8 mouse cellular contexts compared by ENCODE assay signal in the genomic region with DNA sequence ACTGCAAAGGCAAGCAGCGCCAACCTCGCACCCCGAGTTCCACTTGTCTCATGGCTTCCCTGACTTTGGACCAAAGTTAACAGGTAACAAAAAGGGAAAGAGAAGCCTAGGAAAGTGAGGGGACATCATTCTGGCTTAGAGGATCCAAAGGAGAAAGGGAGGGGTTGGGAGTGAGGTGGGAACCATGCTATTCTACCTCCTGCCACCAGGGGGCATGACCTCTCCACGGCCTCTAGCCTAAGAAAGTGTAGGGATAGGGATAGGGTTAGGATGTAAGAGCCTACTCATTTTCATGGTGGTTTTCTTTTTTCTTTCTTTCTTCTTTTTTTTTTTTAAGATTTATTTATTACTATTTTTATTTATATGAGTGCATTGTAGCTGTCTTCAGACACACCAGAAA. TPM values are rescaled to one million over a fixed set of nuclear protein-coding genes. Genes with fewer than 3 reads are reported as not detected.
DNase-seq lines count a peak whose midpoint lies in the region; ATAC-seq lines count a peak whose summit lies in the region.

No protein-coding gene starts in this region.

- H3K27me3 ChIP-seq in intestine, embryonic 16.5 days (replicated peaks; ENCODE audit: control insufficient read depth, insufficient read depth, low read length), result no peaks in the 10 kb centered on the region
- H3K27me3 ChIP-seq in neural tube, embryonic 11.5 days (ENCODE audit: control insufficient read depth, insufficient read depth, low read length), result no peaks in the 10 kb centered on the region

- 0 out of 2 replicates have a peak, but pooled peaks cover 2% of the 10 kb centered on the region for H3K4me1 ChIP-seq in intestine, embryonic 16.5 days (ENCODE audit: control insufficient read depth, insufficient read depth, low read length)
- no peaks in the 10 kb centered on the region for H3K4me1 ChIP-seq in neural tube, embryonic 11.5 days (ENCODE audit: control insufficient read depth, insufficient read depth, low read length)

- no peak overlapping the region for H3K4me3 ChIP-seq in intestine, embryonic 16.5 days (ENCODE audit: low read length)
- no peak overlapping the region for H3K4me3 ChIP-seq in neural tube, embryonic 11.5 days (ENCODE audit: low read depth, low read length)

- no peak for DNase-seq in frontal cortex, postnatal 14 days (ENCODE audit: low spot score in 2 of 2)
- peak; percentile 36 to 39 for DNase-seq in right cerebral cortex, adult 2 months (ENCODE audit: low spot score in 2 of 2)
- no peak for DNase-seq in right cerebral cortex, postnatal 10 days (ENCODE audit: low spot score in 2 of 2)
- peak; percentile 75 to 81 for DNase-seq in cerebellum, postnatal 10 days
- DNase-seq in neural tube, embryonic 11.5 days (ENCODE audit: low spot score), result peak; percentile 33
- DNase-seq in yolk sac, embryonic 10.5 days (ENCODE audit: low spot score), result no peak

- H3K36me3 ChIP-seq in intestine, embryonic 16.5 days (ENCODE audit: control insufficient read depth, insufficient read depth, low read length), result peaks cover 25% of the 10 kb centered on the region
- H3K36me3 ChIP-seq in neural tube, embryonic 11.5 days (ENCODE audit: control insufficient read depth, insufficient read depth, low read length), result peaks cover 31% of the 10 kb centered on the region

- WGBS in intestine, embryonic 16.5 days, result 75% methylated on average over 4 of the region's 4 CpGs
- 83% methylated on average over 4 of the region's 4 CpGs for WGBS in neural tube, embryonic 11.5 days

- peak; percentile 42; the same call in 1 of the 2 replicates for ATAC-seq in frontal cortex, adult (ENCODE audit: low TSS enrichment)
- ATAC-seq in intestine, embryonic 16.5 days, result peak; percentile 51
- no peak for ATAC-seq in neural tube, embryonic 11.5 days (ENCODE audit: insufficient read depth, low FRiP score, low TSS enrichment)

- no peak overlapping the region for H3K9ac ChIP-seq in intestine, embryonic 16.5 days (ENCODE audit: low read depth, low read length)
- H3K9ac ChIP-seq in neural tube, embryonic 11.5 days (ENCODE audit: low read length), result no peak overlapping the region

- no peaks in the 10 kb centered on the region for H3K9me3 ChIP-seq in intestine, embryonic 16.5 days (ENCODE audit: control insufficient read depth, low read length)
- no peaks in the 10 kb centered on the region for H3K9me3 ChIP-seq in neural tube, embryonic 11.5 days (ENCODE audit: control insufficient read depth, low read length)

- H3K27ac ChIP-seq in intestine, embryonic 16.5 days (ENCODE audit: low read length), result no peak overlapping the region
- H3K27ac ChIP-seq in neural tube, embryonic 11.5 days (ENCODE audit: low read depth, low read length), result no peak overlapping the region

- no peak overlapping the region for H3K4me2 ChIP-seq in intestine, embryonic 16.5 days (ENCODE audit: low read depth, low read length)
- no peak overlapping the region for H3K4me2 ChIP-seq in neural tube, embryonic 11.5 days (ENCODE audit: low read depth)

RNA-seq across cellular contexts. Expression of a gene that starts 8.5 kb away (rescaled TPM):
- 48.1 and 50.9 TPM in 2 replicates for polyA plus RNA-seq in intestine, embryonic 16.5 days (2015; fragmentation: Nextera tagmentation; extraction: Ambion mirVana)
- polyA plus RNA-seq in neural tube, embryonic 11.5 days (2014; fragmentation: Nextera tagmentation; extraction: Ambion mirVana), result 11.2 and 11.3 TPM in 2 replicates

RNA-seq across cellular contexts. Expression of a gene that starts 30.0 kb away (rescaled TPM):
- polyA plus RNA-seq in intestine, embryonic 16.5 days (2015; fragmentation: Nextera tagmentation; extraction: Ambion mirVana), result 153 and 156 TPM in 2 replicates
- 176 and 182 TPM in 2 replicates for polyA plus RNA-seq in neural tube, embryonic 11.5 days (2014; fragmentation: Nextera tagmentation; extraction: Ambion mirVana)

RNA-seq across cellular contexts. Expression of a gene that starts 53.7 kb away (rescaled TPM):
- 646 and 660 TPM in 2 replicates for polyA plus RNA-seq in intestine, embryonic 16.5 days (2015; fragmentation: Nextera tagmentation; extraction: Ambion mirVana)
- polyA plus RNA-seq in neural tube, embryonic 11.5 days (2014; fragmentation: Nextera tagmentation; extraction: Ambion mirVana), result 917 and 923 TPM in 2 replicates

Comparison
In these comparisons a context has a peak if more than half of its experiments do, and no peak if none do; other contexts are left out.
1. DNase-seq: peak in right cerebral cortex, adult 2 months (2 of 2), cerebellum, postnatal 10 days (2 of 2) and neural tube, embryonic 11.5 days (single experiment); none in frontal cortex, postnatal 14 days (0 of 2), right cerebral cortex, postnatal 10 days (0 of 2) and yolk sac, embryonic 10.5 days (single experiment).